9 mouse cellular contexts compared by ENCODE assay signal in the genomic region with DNA sequence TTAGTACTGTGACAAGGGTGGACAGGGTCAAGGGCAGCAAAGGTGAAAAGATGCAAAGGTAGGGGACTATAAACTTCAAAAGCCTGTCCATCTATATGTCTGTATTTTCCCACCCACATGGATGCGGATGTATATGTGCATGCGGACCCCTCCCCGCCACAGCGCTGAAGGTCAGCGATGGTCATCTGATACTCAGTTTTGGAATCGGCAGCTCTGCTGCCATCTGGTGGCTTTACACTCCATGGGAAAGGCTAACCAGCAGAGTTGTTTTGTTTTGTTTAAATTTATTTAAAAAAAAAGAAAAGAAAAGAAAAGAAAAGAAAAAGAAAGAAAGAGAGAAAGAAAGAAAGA. TPM values are rescaled to one million over a fixed set of nuclear protein-coding genes. Genes with fewer than 3 reads are reported as not detected.
DNase-seq lines count a peak whose midpoint lies in the region; ATAC-seq lines count a peak whose summit lies in the region.
"Had no signal": no experiment of that assay in that cellular context is flagged by ENCODE, and none has a peak within 500 bp of the region (broad histone marks: within the 10 kb centered on the region; RNA-seq: fewer than 3 reads in every experiment).

No protein-coding gene starts in this region.

- H3K27ac ChIP-seq in hindbrain, embryonic 10.5 days = peak overlapping the region; percentile 74
- no peak overlapping the region for H3K27ac ChIP-seq in limb, embryonic 13.5 days
- no peak overlapping the region for H3K27ac ChIP-seq in midbrain, embryonic 14.5 days (replicated peaks; ENCODE audit: low read depth, low read length)

- no peak for ATAC-seq in erythroblast, adult 5-6 weeks (replicated peaks; ENCODE audit: low FRiP score, poor library complexity, severe bottlenecking)
- no peak for ATAC-seq in limb, embryonic 13.5 days (ENCODE audit: low FRiP score, low read depth)
- ATAC-seq in midbrain, embryonic 14.5 days (ENCODE audit: low FRiP score, low TSS enrichment) = no peak

- H3K36me3 ChIP-seq in erythroblast, embryonic 14.5 days (ENCODE audit: control insufficient read depth) = peaks cover 25% of the 10 kb centered on the region
- no peaks in the 10 kb centered on the region for H3K36me3 ChIP-seq in hindbrain, embryonic 10.5 days
- H3K36me3 ChIP-seq in limb, embryonic 13.5 days = no peaks in the 10 kb centered on the region
- no peaks in the 10 kb centered on the region for H3K36me3 ChIP-seq in midbrain, embryonic 14.5 days (ENCODE audit: control insufficient read depth, insufficient read depth, low read length)

- H3K4me3 ChIP-seq in erythroblast, embryonic 14.5 days (replicated peaks) = peak overlapping the region; percentile 66
- peak overlapping the region; percentile 29; the same call in 1 of the 2 replicates for H3K4me3 ChIP-seq in hindbrain, embryonic 10.5 days
- no peak overlapping the region for H3K4me3 ChIP-seq in limb, embryonic 13.5 days
- H3K4me3 ChIP-seq in midbrain, embryonic 14.5 days (replicated peaks; ENCODE audit: low read depth, low read length) = peak overlapping the region; percentile 9; the same call in 1 of the 2 replicates

- peak overlapping the region; percentile 49 for H3K4me2 ChIP-seq in limb, embryonic 13.5 days (replicated peaks)
- peak overlapping the region; percentile 49 for H3K4me2 ChIP-seq in midbrain, embryonic 14.5 days (ENCODE audit: low read length)

- H3K9me3 ChIP-seq in erythroblast, embryonic 14.5 days (ENCODE audit: control insufficient read depth, low read length) = no peaks in the 10 kb centered on the region
- H3K9me3 ChIP-seq in hindbrain, embryonic 10.5 days = no peaks in the 10 kb centered on the region
- H3K9me3 ChIP-seq in limb, embryonic 13.5 days = no peaks in the 10 kb centered on the region
- H3K9me3 ChIP-seq in midbrain, embryonic 14.5 days (ENCODE audit: control insufficient read depth, low read length) = no peaks in the 10 kb centered on the region

- 1% methylated on average over 6 of the region's 6 CpGs for WGBS in hindbrain, embryonic 10.5 days
- WGBS in limb, embryonic 13.5 days = under 1% methylated on average over 6 of the region's 6 CpGs
- under 1% methylated on average over 6 of the region's 6 CpGs for WGBS in midbrain, embryonic 14.5 days

- no peak overlapping the region for H3K9ac ChIP-seq in limb, embryonic 13.5 days
- no peak overlapping the region; the same call in 1 of the 2 replicates for H3K9ac ChIP-seq in midbrain, embryonic 14.5 days (replicated peaks; ENCODE audit: low read length)

- peaks cover 6% of the 10 kb centered on the region for H3K27me3 ChIP-seq in erythroblast, embryonic 14.5 days (ENCODE audit: control insufficient read depth)
- H3K27me3 ChIP-seq in hindbrain, embryonic 10.5 days (ENCODE audit: insufficient read depth, poor library complexity, severe bottlenecking) = peaks cover 56% of the 10 kb centered on the region
- H3K27me3 ChIP-seq in limb, embryonic 13.5 days = peaks cover 76% of the 10 kb centered on the region
- H3K27me3 ChIP-seq in midbrain, embryonic 14.5 days (ENCODE audit: control insufficient read depth, insufficient read depth, low read length) = peaks cover 2% of the 10 kb centered on the region; the same call in 1 of the 2 replicates

- H3K4me1 ChIP-seq in erythroblast, embryonic 14.5 days (ENCODE audit: control insufficient read depth) = peaks cover 80% of the 10 kb centered on the region
- peaks cover 18% of the 10 kb centered on the region for H3K4me1 ChIP-seq in hindbrain, embryonic 10.5 days (replicated peaks)
- H3K4me1 ChIP-seq in limb, embryonic 13.5 days = peaks cover 17% of the 10 kb centered on the region
- peaks cover 11% of the 10 kb centered on the region; the same call in 1 of the 2 replicates for H3K4me1 ChIP-seq in midbrain, embryonic 14.5 days (ENCODE audit: control insufficient read depth, insufficient read depth, low read length)

- peak; percentile 73 for DNase-seq in embryo, embryonic 10 days (ENCODE audit: low spot score)
- DNase-seq in hindbrain, embryonic 10.5 days (ENCODE audit: low spot score) = peak; percentile 56
- peak; percentile 79 for DNase-seq in midbrain, embryonic 14.5 days
- no peak for DNase-seq in urinary bladder, postnatal 14 days (ENCODE audit: low spot score)
- DNase-seq in frontal cortex, postnatal 14 days (ENCODE audit: low spot score in 2 of 2) = no peak

RNA-seq across cellular contexts. Expression of a gene that starts 8.6 kb away (rescaled TPM):
- 0.99 and 2.2 TPM in 2 replicates for polyA plus RNA-seq in erythroblast, embryonic 14.5 days (2012)
- total RNA-seq in erythroblast, adult 5-6 weeks (2015; ENCODE audit: low replicate concordance) = 377 and 402 TPM in 2 replicates
- total RNA-seq in erythroblast, adult 5-6 weeks (2017; ENCODE audit: low replicate concordance) = 332 and 366 TPM in 2 replicates
- polyA plus RNA-seq in hindbrain, embryonic 10.5 days (2016; fragmentation: Nextera tagmentation; extraction: Ambion mirVana) = 8.1 and 12.5 TPM in 2 replicates
- polyA plus RNA-seq in limb, embryonic 13.5 days (2015; fragmentation: Nextera tagmentation; extraction: Ambion mirVana) = 6.9 and 8.6 TPM in 2 replicates
- 2.0 and 4.5 TPM in 2 replicates for polyA plus RNA-seq in midbrain, embryonic 14.5 days (2014; fragmentation: Nextera tagmentation; extraction: Ambion mirVana)

RNA-seq across cellular contexts. Expression of a gene that starts 37.0 kb away (rescaled TPM):
- not detected in 2 replicates for polyA plus RNA-seq in erythroblast, embryonic 14.5 days (2012)
- total RNA-seq in erythroblast, adult 5-6 weeks (2015; ENCODE audit: low replicate concordance) = not detected in 2 replicates
- not detected in 2 replicates for total RNA-seq in erythroblast, adult 5-6 weeks (2017; ENCODE audit: low replicate concordance)
- 0.40 and 0.82 TPM in 2 replicates for polyA plus RNA-seq in hindbrain, embryonic 10.5 days (2016; fragmentation: Nextera tagmentation; extraction: Ambion mirVana)
- polyA plus RNA-seq in limb, embryonic 13.5 days (2015; fragmentation: Nextera tagmentation; extraction: Ambion mirVana) = 0.09 TPM in 1 of 2 replicates, not detected in the other
- polyA plus RNA-seq in midbrain, embryonic 14.5 days (2014; fragmentation: Nextera tagmentation; extraction: Ambion mirVana) = 7.0 and 10.8 TPM in 2 replicates
- total RNA-seq: heart, postnatal 14 days had no signal

RNA-seq across cellular contexts. Expression of a gene that starts 40.9 kb away (rescaled TPM):
- 65.6 and 98.0 TPM in 2 replicates for polyA plus RNA-seq in erythroblast, embryonic 14.5 days (2012)
- 75.1 and 94.0 TPM in 2 replicates for total RNA-seq in erythroblast, adult 5-6 weeks (2015; ENCODE audit: low replicate concordance)
- 92.9 and 102 TPM in 2 replicates for total RNA-seq in erythroblast, adult 5-6 weeks (2017; ENCODE audit: low replicate concordance)
- 3.2 and 4.7 TPM in 2 replicates for polyA plus RNA-seq in hindbrain, embryonic 10.5 days (2016; fragmentation: Nextera tagmentation; extraction: Ambion mirVana)
- 1.3 and 1.6 TPM in 2 replicates for polyA plus RNA-seq in limb, embryonic 13.5 days (2015; fragmentation: Nextera tagmentation; extraction: Ambion mirVana)
- 23.1 and 23.8 TPM in 2 replicates for polyA plus RNA-seq in midbrain, embryonic 14.5 days (2014; fragmentation: Nextera tagmentation; extraction: Ambion mirVana)

Comparison
In these comparisons a context has a peak if more than half of its experiments do, and no peak if none do; other contexts are left out.
1. DNase-seq: peak in embryo, embryonic 10 days (single experiment), hindbrain, embryonic 10.5 days (single experiment) and midbrain, embryonic 14.5 days (single experiment); none in urinary bladder, postnatal 14 days (single experiment) and frontal cortex, postnatal 14 days (0 of 2).